Mouse (Mus musculus): Measurements from ENCODE around the gene Gm20388. TPM values are rescaled to one million over a fixed set of nuclear protein-coding genes. Genes with fewer than 3 reads are reported as not detected.
"Not testable (repeated sequence)": the region's sequence is repeated elsewhere in the genome, so short reads cannot be mapped to it uniquely, and the experiment has no call there.

The Gm20388 gene
- total and polyA plus RNA-seq, 2 experiments from 2014 or later = 51.3 TPM; not detected in 1

GRCm38 (mm10) chr8:121661631-121662357 lies 1751.2 kb downstream of the Gm20388 start:
- H3K9ac ChIP-seq = no peak overlapping the region
- H3K4me1 ChIP-seq (ENCODE audit: insufficient read depth) = no peaks in the 10 kb centered on the region
- no peaks in the 10 kb centered on the region for H3K27me3 ChIP-seq (ENCODE audit: insufficient read depth, low read length)
- ATAC-seq (no peak), DNase-seq (no peak)
- no peaks in the 10 kb centered on the region for H3K36me3 ChIP-seq (ENCODE audit: insufficient read depth)
- H3K9me3 ChIP-seq (ENCODE audit: low read length) = no peaks in the 10 kb centered on the region
- H3K4me3 ChIP-seq (ENCODE audit: low read depth, low read length) = no peak overlapping the region
- no peak overlapping the region for H3K4me2 ChIP-seq (ENCODE audit: low read depth)
- no peak overlapping the region for H3K27ac ChIP-seq (ENCODE audit: low read depth, low read length)
- TF ChIP-seq CTCF (IDR thresholded peaks at IDR 0.05; ENCODE audit: low read depth) = no peak
- WGBS = 79% methylated on average over 18 of the region's 18 CpGs

GRCm38 (mm10) chr8:121663101-121663500 lies 1752.5 kb downstream of the Gm20388 start:
- Histone ChIP-seq H3K36me3 (ENCODE audit: insufficient read depth) (no peaks in the 10 kb centered on the region), H3K9ac (no peak overlapping the region), H3K9me3 (ENCODE audit: low read length) (no peaks in the 10 kb centered on the region), H3K27ac (ENCODE audit: low read depth, low read length) (no peak overlapping the region), H3K4me3 (ENCODE audit: low read depth, low read length) (no peak overlapping the region), H3K4me2 (ENCODE audit: low read depth) (no peak overlapping the region), H3K27me3 (ENCODE audit: insufficient read depth, low read length) (no peaks in the 10 kb centered on the region), H3K4me1 (ENCODE audit: insufficient read depth) (no peaks in the 10 kb centered on the region)
- no peak for ATAC-seq
- DNase-seq = no peak
- TF ChIP-seq CTCF (IDR thresholded peaks at IDR 0.05; ENCODE audit: low read depth) = no peak
- 96% methylated on average over 12 of the region's 12 CpGs for WGBS

DNA sequence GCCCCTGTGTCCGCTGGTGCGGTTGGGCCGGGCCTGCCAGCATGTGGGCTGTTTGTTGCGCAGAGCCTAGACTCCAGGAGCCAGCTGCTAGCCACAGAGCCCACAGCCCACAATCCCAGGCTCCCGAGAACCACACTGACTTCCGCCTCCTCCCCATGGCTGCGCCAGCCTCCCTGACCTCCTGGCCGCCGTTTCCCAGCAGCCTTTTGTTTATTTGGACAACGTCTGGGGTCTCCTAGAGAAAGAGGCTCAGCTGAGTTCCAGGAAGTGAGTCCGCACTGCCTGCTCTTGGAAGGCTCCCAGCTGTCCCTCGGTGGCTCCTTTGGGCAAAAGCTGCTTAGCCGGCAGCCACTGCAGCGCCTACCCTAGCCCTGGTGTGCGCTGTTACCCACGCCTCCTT lies 1754.7 kb downstream of the Gm20388 start:
- Histone ChIP-seq H3K36me3 (ENCODE audit: insufficient read depth) (no peaks in the 10 kb centered on the region), H3K4me3 (ENCODE audit: low read depth, low read length) (no peak overlapping the region), H3K4me2 (ENCODE audit: low read depth) (no peak overlapping the region), H3K27me3 (ENCODE audit: insufficient read depth, low read length) (no peaks in the 10 kb centered on the region), H3K4me1 (ENCODE audit: insufficient read depth) (peaks cover 8% of the 10 kb centered on the region; the same call in 1 of the 2 replicates), H3K9me3 (ENCODE audit: low read length) (no peaks in the 10 kb centered on the region), H3K27ac (ENCODE audit: low read depth, low read length) (0 out of 2 replicates have a peak overlapping the region, but pooled peaks have one; percentile 30), H3K9ac (no peak overlapping the region)
- WGBS = 15% methylated on average over 16 of the region's 16 CpGs
- DNase-seq (peak; percentile 35), ATAC-seq (peak; percentile 8; the same call in 1 of the 2 replicates)
- no peak for TF ChIP-seq CTCF (IDR thresholded peaks at IDR 0.05; ENCODE audit: low read depth)

DNA sequence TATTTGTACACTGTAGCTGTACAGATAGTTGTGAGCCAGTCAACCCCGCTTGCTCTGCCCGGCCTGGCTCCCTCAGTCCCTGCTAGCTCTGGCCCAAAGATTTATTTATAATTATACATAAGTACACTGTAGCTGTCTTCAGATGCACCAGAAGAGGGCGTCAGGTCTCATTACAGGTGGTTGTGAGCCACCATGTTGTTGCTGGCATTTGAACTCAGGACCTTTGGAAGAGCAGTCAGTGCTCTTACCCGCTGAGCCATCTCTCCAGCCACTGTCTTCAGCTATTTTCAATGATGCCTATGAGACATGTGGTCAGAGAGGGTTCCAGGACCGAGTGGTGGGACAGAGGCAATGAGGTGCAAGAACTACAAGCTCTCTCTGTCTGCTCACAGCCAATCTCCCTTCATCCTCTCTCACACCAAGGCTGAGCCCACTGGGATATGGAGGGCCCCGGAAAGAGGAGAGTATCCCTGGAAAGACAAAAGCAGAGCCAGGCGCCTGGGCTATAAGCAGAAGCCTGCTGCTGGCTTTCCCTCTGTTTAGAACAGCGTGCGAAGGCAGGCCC lies 1757.4 kb downstream of the Gm20388 start:
- WGBS = 73% methylated on average over 9 of the region's 9 CpGs
- H3K27ac ChIP-seq (ENCODE audit: low read depth, low read length) = peak overlapping the region; percentile 92
- not testable (repeated sequence) for ATAC-seq

GRCm38 (mm10) chr8:121668553-121668952 lies 1757.9 kb downstream of the Gm20388 start:
- Histone ChIP-seq H3K4me1 (ENCODE audit: insufficient read depth) (peaks cover 13% of the 10 kb centered on the region; the same call in 1 of the 2 replicates), H3K9me3 (ENCODE audit: low read length) (no peaks in the 10 kb centered on the region), H3K27me3 (ENCODE audit: insufficient read depth, low read length) (no peaks in the 10 kb centered on the region), H3K4me2 (ENCODE audit: low read depth) (peak overlapping the region; percentile 41), H3K4me3 (ENCODE audit: low read depth, low read length) (0 out of 2 replicates have a peak overlapping the region, but pooled peaks have one; percentile 7), H3K36me3 (ENCODE audit: insufficient read depth) (no peaks in the 10 kb centered on the region), H3K9ac (peak overlapping the region; percentile 43), H3K27ac (ENCODE audit: low read depth, low read length) (peak overlapping the region; percentile 92)
- DNase-seq (peak; percentile 81), ATAC-seq (peak; percentile 96)
- no peak for TF ChIP-seq CTCF (IDR thresholded peaks at IDR 0.05; ENCODE audit: low read depth)
- 20% methylated on average over 6 of the region's 6 CpGs for WGBS

More for the DNA sequence above, 1757.4 kb downstream of the Gm20388 start:
- H3K27me3 ChIP-seq (ENCODE audit: insufficient read depth, low read length); H3K36me3 ChIP-seq (ENCODE audit: insufficient read depth); H3K4me1 ChIP-seq (ENCODE audit: insufficient read depth); H3K4me3 ChIP-seq (ENCODE audit: low read depth, low read length); H3K9me3 ChIP-seq (ENCODE audit: low read length); DNase-seq: not testable (repeated sequence)
- H3K4me2 ChIP-seq (ENCODE audit: low read depth) = peak overlapping the region; percentile 41; the same call in 1 of the 2 replicates
- peak overlapping the region; percentile 43 for H3K9ac ChIP-seq

DNA sequence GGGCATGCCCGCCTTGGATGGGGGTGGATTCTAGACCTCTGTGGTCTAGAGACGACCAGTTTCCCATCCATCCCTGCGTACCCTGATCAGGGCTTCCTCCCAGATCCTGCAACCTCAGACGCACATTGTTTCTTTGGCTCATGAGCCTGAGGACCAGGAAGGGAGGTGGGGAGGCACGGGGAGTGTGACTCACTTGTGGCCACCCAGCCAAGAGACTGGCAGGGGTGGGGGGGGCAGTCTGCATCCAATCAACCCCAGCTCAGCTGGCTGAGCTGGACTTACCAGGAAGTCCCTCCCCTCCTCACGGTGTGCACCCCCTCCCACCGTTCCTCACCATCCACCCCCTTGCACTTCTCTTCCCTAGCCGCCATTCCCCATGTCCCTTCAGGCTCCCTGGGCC lies 1758.6 kb downstream of the Gm20388 start:
- peak overlapping the region; percentile 41 for H3K4me2 ChIP-seq (ENCODE audit: low read depth)

GRCm38 (mm10) chr8:121673153-121673552 lies 1762.5 kb downstream of the Gm20388 start:
- Histone ChIP-seq H3K9ac (no peak overlapping the region), H3K9me3 (ENCODE audit: low read length) (no peaks in the 10 kb centered on the region), H3K4me1 (ENCODE audit: insufficient read depth) (peaks cover 15% of the 10 kb centered on the region; the same call in 1 of the 2 replicates), H3K27me3 (ENCODE audit: insufficient read depth, low read length) (no peaks in the 10 kb centered on the region), H3K36me3 (ENCODE audit: insufficient read depth) (no peaks in the 10 kb centered on the region), H3K27ac (ENCODE audit: low read depth, low read length) (peak overlapping the region; percentile 88), H3K4me3 (ENCODE audit: low read depth, low read length) (no peak overlapping the region), H3K4me2 (ENCODE audit: low read depth) (no peak overlapping the region)
- DNase-seq (no peak), ATAC-seq (no peak)
- TF ChIP-seq CTCF (IDR thresholded peaks at IDR 0.05; ENCODE audit: low read depth) = no peak
- WGBS = 53% methylated on average over 4 of the region's 4 CpGs

More for the DNA sequence above, 1758.6 kb downstream of the Gm20388 start:
- Histone ChIP-seq H3K9ac (peak overlapping the region; percentile 43), H3K27ac (ENCODE audit: low read depth, low read length) (peak overlapping the region; percentile 92), H3K4me3 (ENCODE audit: low read depth, low read length) (no peak overlapping the region), H3K4me1 (ENCODE audit: insufficient read depth) (peaks cover 15% of the 10 kb centered on the region; the same call in 1 of the 2 replicates), H3K36me3 (ENCODE audit: insufficient read depth) (no peaks in the 10 kb centered on the region), H3K9me3 (ENCODE audit: low read length) (no peaks in the 10 kb centered on the region), H3K27me3 (ENCODE audit: insufficient read depth, low read length) (no peaks in the 10 kb centered on the region)
- ATAC-seq (peak; percentile 21), DNase-seq (peak; percentile 58)
- WGBS = 14% methylated on average over 8 of the region's 8 CpGs
- TF ChIP-seq CTCF (IDR thresholded peaks at IDR 0.05; ENCODE audit: low read depth) = no peak

Data from forebrain, postnatal 0 days (tissue).